Mouse (Mus musculus) testis, adult 2 months (tissue): ENCODE measurements around the gene Epor.

Source experiments
- CTCF ChIP-seq: fragments of 200-500 bp; IDR thresholded peaks from 2 replicates; pipeline ENCODE4 v1.5.1; 2012; ENCODE audit warnings: low read depth, mild to moderate bottlenecking, inconsistent platforms, low read length, moderate library complexity; ENCODE audit not compliant: control insufficient read depth, insufficient read depth, insufficient replicate concordance
- POLR2A ChIP-seq: fragments of 200-500 bp; IDR thresholded peaks from 2 replicates; pipeline ENCODE4 v1.6.1; 2012; ENCODE audit warnings: low read depth, mild to moderate bottlenecking, inconsistent platforms, low read length, moderate library complexity; ENCODE audit not compliant: control insufficient read depth

GRCm38 (mm10) chr9:21959244-21959643, 4.1 kb downstream of the Epor start:
- TF ChIP-seq POLR2A (no peak), CTCF (no peak)
